Mouse (Mus musculus): ENCODE measurements around the gene Scn3b.

DNA sequence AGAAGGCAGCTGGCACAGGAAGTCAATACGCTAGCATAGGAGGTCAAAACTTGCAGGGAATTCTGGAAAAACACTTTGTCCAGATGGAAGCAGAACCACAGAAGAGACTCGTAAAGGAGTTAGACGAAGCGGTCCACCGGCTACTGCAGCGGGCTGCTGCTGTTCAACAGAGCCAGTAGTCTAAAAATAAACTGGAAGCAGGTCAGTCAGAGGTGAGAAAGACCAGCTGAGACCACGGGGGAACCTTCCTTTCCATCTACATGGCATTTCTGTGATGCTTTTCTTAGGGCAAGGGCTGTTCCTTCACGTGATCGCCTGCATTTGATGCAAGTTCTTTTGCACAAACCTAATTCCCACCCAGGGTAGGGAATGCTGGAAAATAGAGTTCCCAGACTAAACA lies 23.6 kb upstream of the Scn3b start:
- TF ChIP-seq CTCF (IDR thresholded peaks at IDR 0.05; ENCODE audit: low read depth) (no peak), EP300 (IDR thresholded peaks at IDR 0.05; ENCODE audit: low read depth) (no peak)
